Mouse (Mus musculus) thymus, adult 2 months (tissue): ENCODE measurements around the gene Sigmar1. TPM values are rescaled to one million over a fixed set of nuclear protein-coding genes. Genes with fewer than 3 reads are reported as not detected.

Experiments used
- DNase-seq: peaks from one replicate; pipeline ENCODE4 v3.0.0; 2021
- H3K27ac ChIP-seq: fragments of 200-500 bp; 2 replicates; pipeline ENCODE4 v1.5.1; 2012; ENCODE audit warnings: low read length, control low read depth; ENCODE audit not compliant: control insufficient read depth, insufficient read depth
- H3K27me3 ChIP-seq: fragments of 200-500 bp; 2 replicates; pipeline ENCODE4 v1.6.1; 2012; ENCODE audit warnings: mild to moderate bottlenecking, low read length, moderate library complexity, mixed read lengths; ENCODE audit not compliant: control insufficient read depth, insufficient read depth
- H3K36me3 ChIP-seq: fragments of 200-500 bp; 2 replicates; pipeline ENCODE4 v1.6.1; 2012; ENCODE audit warnings: mild to moderate bottlenecking, low read length, moderate library complexity; ENCODE audit not compliant: control insufficient read depth, insufficient read depth
- H3K4me1 ChIP-seq: fragments of 200-500 bp; replicated peaks from 2 replicates; pipeline ENCODE4 v1.6.1; 2012; ENCODE audit warnings: low read length; ENCODE audit not compliant: control insufficient read depth, insufficient read depth
- H3K4me3 ChIP-seq: fragments of 200-500 bp; 2 replicates; pipeline ENCODE4 v1.5.1; 2012; ENCODE audit warnings: mild to moderate bottlenecking, low read length, control low read depth, moderate library complexity; ENCODE audit not compliant: control insufficient read depth, insufficient read depth
- CTCF ChIP-seq: fragments of 200-500 bp; IDR thresholded peaks from 2 replicates; pipeline ENCODE4 v1.5.1; 2012; ENCODE audit warnings: mild to moderate bottlenecking, control low read depth, low read length, moderate library complexity, borderline replicate concordance; ENCODE audit not compliant: control insufficient read depth, poor library complexity, insufficient read depth; ENCODE audit errors: extremely low read depth
- POLR2A ChIP-seq: fragments of 200-500 bp; IDR thresholded peaks from 2 replicates; pipeline ENCODE4 v1.6.1; 2012; ENCODE audit warnings: mild to moderate bottlenecking, low read length, control low read depth, moderate library complexity; ENCODE audit not compliant: control insufficient read depth, poor library complexity, insufficient read depth; ENCODE audit errors: extremely low read depth
- WGBS: fragments of 180-500 bp; shearing (Covaris S2); methylation state at CpG from one replicate; pipeline ENCODE4 v1.1.7; 2018; 5-methylcytosine and 5-hydroxymethylcytosine counted together
- polyA plus RNA-seq: library from polyadenylated mRNA; depleted of rRNA; stranded (reverse); fragments of >200 nt; gene quantifications from 2 replicates; pipeline ENCODE4 v1.2.3, GENCODE M21; 2012

The Sigmar1 gene
- polyA plus RNA-seq, 1 experiment, result 65.6 TPM

- DNase-seq, result no peak
- peaks cover 21% of the 10 kb centered on the region for H3K4me1 ChIP-seq
- no peak overlapping the region for H3K4me3 ChIP-seq
- 79% methylated on average over 6 of the region's 6 CpGs for WGBS
- peaks cover 6% of the 10 kb centered on the region for H3K36me3 ChIP-seq
- no peak for TF ChIP-seq POLR2A
- TF ChIP-seq CTCF, result no peak
- H3K27ac ChIP-seq, result no peak overlapping the region
- H3K27me3 ChIP-seq, result no peaks in the 10 kb centered on the region
These were observed 3.8 kb upstream of the Sigmar1 start for GRCm38 (mm10) chr4:41759656-41760287.

- Histone ChIP-seq H3K4me1 (peaks cover 23% of the 10 kb centered on the region), H3K4me3 (no peak overlapping the region), H3K27ac (no peak overlapping the region; the same call in 1 of the 2 replicates), H3K36me3 (peaks cover 6% of the 10 kb centered on the region), H3K27me3 (no peaks in the 10 kb centered on the region)
- 64% methylated on average over 9 of the region's 9 CpGs for WGBS
- DNase-seq, result no peak
- TF ChIP-seq POLR2A (no peak), CTCF (no peak)
These were observed 3.2 kb upstream of the Sigmar1 start for GRCm38 (mm10) chr4:41759206-41759605.

- no peak for DNase-seq
- no peak overlapping the region; the same call in 1 of the 2 replicates for H3K27ac ChIP-seq
These were observed 2.7 kb upstream of the Sigmar1 start for GRCm38 (mm10) chr4:41758701-41759100.

DNA sequence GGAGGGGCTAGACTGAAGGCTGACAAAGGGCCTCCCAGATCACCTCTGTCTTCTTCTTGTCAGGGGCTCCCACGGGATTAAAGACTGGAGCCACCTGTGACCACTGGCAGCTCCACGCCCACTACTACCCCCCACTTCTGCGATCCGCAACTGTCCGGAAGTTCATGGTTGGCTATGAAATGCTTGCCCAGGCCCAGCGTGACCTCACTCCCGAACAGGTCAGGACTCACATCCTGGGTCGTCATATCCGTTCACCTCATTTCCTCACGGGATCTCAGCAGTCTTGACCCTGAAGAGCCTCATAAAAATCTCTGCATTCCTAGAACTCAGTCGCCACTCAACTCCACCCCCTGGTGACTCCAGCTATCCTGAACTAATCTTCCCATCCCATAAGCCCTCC lies 2.1 kb upstream of the Sigmar1 start:
- Histone ChIP-seq H3K4me3 (no peak overlapping the region), H3K4me1 (peaks cover 23% of the 10 kb centered on the region), H3K27ac (no peak overlapping the region), H3K27me3 (no peaks in the 10 kb centered on the region), H3K36me3 (peaks cover 6% of the 10 kb centered on the region)
- DNase-seq, result no peak
- no peak for TF ChIP-seq CTCF
- no peak for TF ChIP-seq POLR2A
- 98% methylated on average over 11 of the region's 11 CpGs for WGBS

More at GRCm38 (mm10) chr4:41758701-41759100, 2.7 kb upstream of the Sigmar1 start:
- TF ChIP-seq POLR2A (no peak), CTCF (no peak)
- Histone ChIP-seq H3K4me3 (no peak overlapping the region), H3K4me1 (peaks cover 23% of the 10 kb centered on the region), H3K36me3 (peaks cover 6% of the 10 kb centered on the region), H3K27me3 (no peaks in the 10 kb centered on the region)
- WGBS, result 94% methylated on average over 4 of the region's 4 CpGs

GRCm38 (mm10) chr4:41757321-41757720 lies 1.4 kb upstream of the Sigmar1 start:
- no peak overlapping the region for H3K4me3 ChIP-seq
- H3K27me3 ChIP-seq, result no peaks in the 10 kb centered on the region
- peaks cover 23% of the 10 kb centered on the region for H3K4me1 ChIP-seq
- peaks cover 6% of the 10 kb centered on the region for H3K36me3 ChIP-seq
- H3K27ac ChIP-seq, result no peak overlapping the region
- no peak for DNase-seq
- WGBS, result 97% methylated on average over 13 of the region's 13 CpGs
- TF ChIP-seq POLR2A (no peak), CTCF (no peak)

- Histone ChIP-seq H3K27ac (peak overlapping the region; percentile 40; the same call in 1 of the 2 replicates), H3K4me3 (peak overlapping the region; percentile 93), H3K27me3 (no peaks in the 10 kb centered on the region), H3K4me1 (peaks cover 23% of the 10 kb centered on the region), H3K36me3 (peaks cover 6% of the 10 kb centered on the region)
- peak; percentile 23 for DNase-seq
- WGBS, result 72% methylated on average over 8 of the region's 8 CpGs
- TF ChIP-seq POLR2A, result no peak
These were observed 483 bp upstream of the Sigmar1 start for GRCm38 (mm10) chr4:41756440-41756839.
